Mouse (Mus musculus): Measurements from ENCODE around the gene Fxn. TPM values are rescaled to one million over a fixed set of nuclear protein-coding genes. Genes with fewer than 3 reads are reported as not detected.
A peak's percentile ranks its signal among the peaks of the same experiment; 100 is the strongest.

Fxn gene
- 39.3 and 44.3 TPM in 2 replicates for polyA plus RNA-seq (2015; fragmentation: Nextera tagmentation; extraction: Ambion mirVana)

DNA sequence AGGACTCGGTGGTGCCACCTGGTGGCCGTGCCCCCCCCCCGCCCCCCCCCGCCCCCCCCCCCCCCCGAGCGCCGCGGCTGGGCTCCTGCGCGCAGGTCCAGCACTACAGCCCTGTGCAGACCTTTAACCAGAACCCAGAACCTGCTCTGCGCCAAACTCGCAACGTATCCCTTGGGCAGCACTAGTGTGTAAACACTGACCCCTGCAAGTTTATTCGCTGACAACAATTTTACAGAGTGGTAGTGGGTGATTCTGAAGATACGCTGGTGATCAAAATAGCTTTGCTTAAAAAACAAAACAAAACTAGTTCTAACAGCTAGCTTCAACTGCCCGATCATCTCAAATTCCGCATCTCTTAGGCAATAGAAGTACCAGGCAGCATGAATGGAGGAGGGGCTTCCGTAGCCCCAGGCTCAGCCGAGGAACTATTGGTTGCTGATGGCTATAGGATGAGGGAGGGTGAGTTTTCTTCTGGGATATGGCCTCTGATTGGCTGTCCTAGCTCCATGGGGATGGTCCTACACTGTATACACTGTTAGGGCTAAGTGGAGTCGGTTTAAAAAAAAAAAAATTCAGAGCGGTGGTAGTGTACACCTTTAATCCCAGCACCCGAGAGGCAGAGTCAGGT lies at the start of gene Fxn:
Gene Fxn (minus strand): TSS at position 5 of the 628 bp plus-strand sequence.
- WGBS, result under 1% methylated on average over 13 of the region's 22 CpGs
- Histone ChIP-seq H3K36me3 (no peaks in the 10 kb centered on the region), H3K4me2 (peak within 1 kb of the TSS; percentile 82), H3K4me3 (replicated peaks) (peak within 1 kb of the TSS; percentile 65), H3K9ac (peak within 1 kb of the TSS; percentile 56), H3K27me3 (replicated peaks) (no peaks in the 10 kb centered on the region), H3K4me1 (peaks cover 8% of the 10 kb centered on the region; the same call in 1 of the 2 replicates), H3K9me3 (no peaks in the 10 kb centered on the region), H3K27ac (peak within 1 kb of the TSS; percentile 88)
- ATAC-seq (ENCODE audit: insufficient read depth, low FRiP score, low read depth), result peak; percentile 94

DNA sequence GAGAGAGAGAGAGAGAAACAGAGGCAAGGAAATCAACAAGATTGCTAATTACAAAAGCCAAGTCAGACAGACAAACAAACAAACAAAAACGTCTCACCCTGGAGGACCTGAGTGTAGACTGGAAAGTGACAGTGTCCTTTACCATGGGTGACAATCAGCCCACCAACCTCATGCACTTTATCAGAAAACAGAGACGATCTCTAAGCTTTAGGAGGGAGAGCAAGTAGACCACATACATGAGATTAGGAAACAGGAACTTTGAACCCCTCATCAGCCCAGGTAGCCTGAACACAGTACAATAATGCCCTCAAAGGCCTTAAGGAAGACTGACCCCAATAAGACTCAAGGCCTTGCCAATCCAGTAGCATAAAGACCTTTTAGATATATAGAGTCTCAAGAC lies 47.5 kb upstream of the Fxn start:
- no peak overlapping the region for H3K27ac ChIP-seq
- H3K4me1 ChIP-seq, result no peaks in the 10 kb centered on the region
- H3K4me3 ChIP-seq (replicated peaks), result no peak overlapping the region
- H3K9ac ChIP-seq, result no peak overlapping the region
- no peak overlapping the region for H3K4me2 ChIP-seq
- 54% methylated on average over 2 of the region's 2 CpGs for WGBS
- no peak for ATAC-seq (ENCODE audit: insufficient read depth, low FRiP score, low read depth)
- no peaks in the 10 kb centered on the region for H3K36me3 ChIP-seq
- H3K27me3 ChIP-seq (replicated peaks), result no peaks in the 10 kb centered on the region
- H3K9me3 ChIP-seq, result no peaks in the 10 kb centered on the region

DNA sequence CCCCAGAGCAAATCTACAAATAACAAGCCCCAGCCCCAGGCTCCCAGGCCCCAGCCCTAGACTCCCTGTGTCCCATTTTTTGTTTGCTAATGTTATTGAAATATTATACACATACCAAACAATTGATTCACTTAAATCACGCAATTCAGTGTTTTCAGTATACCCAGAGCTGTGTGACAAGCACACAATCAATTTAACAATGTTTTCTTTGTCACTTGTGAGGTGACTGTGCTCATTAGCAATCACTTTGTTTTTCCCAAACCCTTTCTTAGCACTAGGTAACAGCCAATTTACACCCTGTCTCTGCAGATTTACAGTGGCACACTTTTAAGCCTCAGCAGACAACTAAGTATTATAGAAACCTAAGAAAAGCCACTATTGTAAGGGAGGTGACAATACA lies 46.6 kb upstream of the Fxn start:
- WGBS, result 50% methylated on average over 1 of the region's 1 CpGs
- H3K9me3 ChIP-seq, result no peaks in the 10 kb centered on the region
- H3K36me3 ChIP-seq, result no peaks in the 10 kb centered on the region
- H3K27ac ChIP-seq, result no peak overlapping the region
- no peak overlapping the region for H3K4me2 ChIP-seq
- no peaks in the 10 kb centered on the region for H3K4me1 ChIP-seq
- no peaks in the 10 kb centered on the region for H3K27me3 ChIP-seq (replicated peaks)
- H3K9ac ChIP-seq, result no peak overlapping the region
- no peak for ATAC-seq (ENCODE audit: insufficient read depth, low FRiP score, low read depth)
- no peak overlapping the region for H3K4me3 ChIP-seq (replicated peaks)

DNA sequence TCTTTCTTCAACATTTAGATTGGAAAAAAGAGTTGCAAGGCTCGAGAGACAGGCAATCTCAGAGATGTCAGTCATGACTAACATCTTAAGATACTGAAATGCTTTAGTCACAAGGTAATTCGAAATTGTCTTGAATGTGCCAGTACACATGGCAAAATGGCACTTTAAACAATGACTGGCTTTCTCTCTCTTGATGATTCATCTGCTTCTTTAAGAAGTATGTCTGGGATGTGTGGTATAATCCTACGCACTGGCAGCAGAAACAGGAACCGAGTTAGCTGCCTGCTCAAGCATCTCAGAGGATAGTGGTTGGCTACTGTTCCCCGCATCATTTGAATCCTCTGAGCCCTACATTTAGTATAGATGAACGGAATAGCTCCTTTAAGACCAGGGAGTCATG lies 45.3 kb upstream of the Fxn start:
- Histone ChIP-seq H3K9ac (no peak overlapping the region), H3K36me3 (no peaks in the 10 kb centered on the region), H3K4me3 (replicated peaks) (no peak overlapping the region), H3K9me3 (no peaks in the 10 kb centered on the region), H3K27me3 (replicated peaks) (no peaks in the 10 kb centered on the region), H3K4me1 (no peaks in the 10 kb centered on the region), H3K27ac (no peak overlapping the region), H3K4me2 (no peak overlapping the region)
- no peak for ATAC-seq (ENCODE audit: insufficient read depth, low FRiP score, low read depth)
- WGBS, result 73% methylated on average over 6 of the region's 6 CpGs

DNA sequence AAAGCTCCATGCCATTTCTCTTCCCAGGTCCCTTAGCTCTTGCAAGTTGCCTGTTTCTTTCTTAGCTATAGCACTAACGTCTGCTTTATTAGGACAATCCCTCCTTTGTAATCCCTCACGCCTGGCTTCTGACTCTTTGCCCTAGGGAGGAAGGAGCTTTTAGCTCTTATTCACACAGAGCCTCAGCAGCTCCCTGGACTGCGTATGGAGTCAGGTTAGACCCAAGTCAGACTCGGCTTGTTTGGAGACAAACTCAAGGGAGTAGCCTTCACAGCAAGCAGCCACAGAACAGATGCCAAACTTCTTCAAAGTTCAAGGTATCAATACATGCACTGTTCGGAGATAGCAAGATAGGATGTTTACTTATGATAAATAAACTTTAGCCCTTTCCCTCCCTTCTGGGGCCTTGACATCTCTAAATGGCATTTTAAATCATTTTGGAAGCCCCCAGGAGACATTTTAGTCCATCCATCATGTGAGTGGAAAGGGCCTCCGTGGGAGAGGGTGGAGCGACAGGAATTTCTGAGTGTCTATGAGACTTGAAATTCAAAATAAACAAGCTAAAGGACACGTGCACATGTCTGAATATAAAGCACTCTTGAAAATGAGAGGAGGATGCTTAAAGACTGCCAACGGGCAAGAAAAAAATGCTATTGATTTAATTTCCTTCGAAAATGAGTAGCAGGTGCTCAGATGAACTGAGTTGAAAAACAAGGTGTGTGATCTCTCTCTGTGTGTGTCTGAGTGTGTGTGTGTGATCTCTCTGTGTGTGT lies 43.6 kb upstream of the Fxn start:
- no peaks in the 10 kb centered on the region for H3K4me1 ChIP-seq
- H3K9ac ChIP-seq, result no peak overlapping the region
- H3K4me2 ChIP-seq, result no peak overlapping the region
- no peaks in the 10 kb centered on the region for H3K36me3 ChIP-seq
- WGBS, result 19% methylated on average over 10 of the region's 10 CpGs
- no peak overlapping the region for H3K4me3 ChIP-seq (replicated peaks)
- H3K27me3 ChIP-seq (replicated peaks), result no peaks in the 10 kb centered on the region
- no peak for ATAC-seq (ENCODE audit: insufficient read depth, low FRiP score, low read depth)
- no peak overlapping the region for H3K27ac ChIP-seq
- no peaks in the 10 kb centered on the region for H3K9me3 ChIP-seq

DNA sequence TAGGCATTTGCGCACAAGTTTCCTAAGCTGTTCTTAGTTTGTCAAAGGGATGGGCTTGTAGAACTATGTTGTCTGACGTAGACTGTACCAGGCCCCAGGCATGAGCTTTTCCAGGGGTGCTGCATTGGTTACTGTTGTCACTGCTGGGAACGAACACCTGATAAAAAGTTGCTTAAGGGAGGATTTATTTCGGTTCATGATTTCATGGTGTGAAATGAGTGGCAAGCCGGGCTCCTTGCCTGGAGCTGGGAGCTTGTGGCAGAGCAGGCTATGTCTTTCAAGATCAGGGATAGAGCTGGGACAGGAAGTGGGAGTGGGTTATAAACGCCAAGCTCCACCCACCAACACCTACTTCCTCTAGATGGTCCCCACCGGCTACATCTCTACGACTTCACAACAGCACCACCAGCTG lies 41.5 kb upstream of the Fxn start:
- WGBS, result 88% methylated on average over 8 of the region's 8 CpGs
- no peaks in the 10 kb centered on the region for H3K9me3 ChIP-seq
- H3K9ac ChIP-seq, result no peak overlapping the region
- no peaks in the 10 kb centered on the region for H3K4me1 ChIP-seq
- H3K27me3 ChIP-seq (replicated peaks), result no peaks in the 10 kb centered on the region
- no peak for ATAC-seq (ENCODE audit: insufficient read depth, low FRiP score, low read depth)
- no peaks in the 10 kb centered on the region for H3K36me3 ChIP-seq
- no peak overlapping the region for H3K27ac ChIP-seq
- no peak overlapping the region for H3K4me2 ChIP-seq
- no peak overlapping the region for H3K4me3 ChIP-seq (replicated peaks)

DNA sequence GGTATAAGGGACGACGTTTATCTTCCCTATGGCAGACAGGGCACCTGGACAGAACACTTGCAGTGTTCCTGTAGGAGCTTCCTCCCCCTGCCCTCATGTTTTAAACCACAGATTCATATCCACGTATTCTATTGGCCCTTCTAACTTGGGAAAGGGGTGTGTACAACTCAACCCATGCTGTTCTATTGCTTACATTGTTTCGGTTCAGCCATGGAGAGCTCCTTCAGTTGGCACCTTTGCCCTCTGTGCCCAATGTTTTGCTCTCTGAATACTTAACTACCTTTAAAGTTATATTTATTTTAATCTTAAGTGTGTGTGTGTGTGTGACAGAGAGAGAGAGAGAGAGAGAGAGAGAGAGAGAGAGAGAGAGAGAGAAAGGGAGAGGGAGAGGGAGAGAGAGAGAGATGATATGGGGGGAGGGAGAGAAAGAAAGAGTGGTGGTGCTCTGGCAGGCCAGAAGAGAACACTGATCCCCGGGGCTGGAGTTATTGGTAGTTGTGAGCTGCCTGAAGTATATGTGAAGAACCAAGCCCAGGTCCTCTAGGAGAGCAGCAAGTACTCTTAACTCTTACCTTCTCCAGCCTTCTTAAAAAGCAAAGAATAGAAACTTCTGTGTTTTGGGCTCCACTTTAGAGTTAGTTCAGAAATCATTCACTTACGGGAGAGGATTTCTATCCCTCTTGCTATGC lies 41.0 kb upstream of the Fxn start:
- no peak for ATAC-seq (ENCODE audit: insufficient read depth, low FRiP score, low read depth)
- Histone ChIP-seq H3K36me3 (no peaks in the 10 kb centered on the region), H3K27me3 (replicated peaks) (no peaks in the 10 kb centered on the region), H3K9me3 (no peaks in the 10 kb centered on the region), H3K4me1 (no peaks in the 10 kb centered on the region), H3K27ac (no peak overlapping the region), H3K4me3 (replicated peaks) (no peak overlapping the region), H3K4me2 (no peak overlapping the region), H3K9ac (no peak overlapping the region)
- 85% methylated on average over 6 of the region's 6 CpGs for WGBS

DNA sequence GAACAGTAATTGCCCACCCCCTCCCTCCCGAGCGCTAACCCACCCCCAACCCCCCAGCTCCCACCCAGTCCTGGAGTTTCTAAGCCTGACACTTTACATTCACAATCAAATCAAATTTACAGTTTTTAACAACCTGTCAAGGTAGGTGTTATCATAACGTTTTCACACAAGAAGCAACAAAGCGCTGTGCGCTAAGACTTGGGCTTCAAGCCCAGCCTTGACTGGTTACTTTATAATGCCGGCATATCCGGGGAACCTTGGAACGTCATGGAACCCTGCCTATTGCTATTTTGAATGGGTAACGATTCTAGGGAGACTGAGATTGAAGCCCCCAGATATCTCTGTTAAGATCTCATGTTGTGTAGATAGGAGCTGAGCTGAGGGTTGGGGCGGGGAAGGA lies 37.8 kb upstream of the Fxn start:
- no peak overlapping the region for H3K4me2 ChIP-seq
- no peak overlapping the region for H3K27ac ChIP-seq
- WGBS, result 72% methylated on average over 10 of the region's 10 CpGs
- no peaks in the 10 kb centered on the region for H3K4me1 ChIP-seq
- H3K27me3 ChIP-seq (replicated peaks), result no peaks in the 10 kb centered on the region
- H3K4me3 ChIP-seq (replicated peaks), result no peak overlapping the region
- no peaks in the 10 kb centered on the region for H3K9me3 ChIP-seq
- ATAC-seq (ENCODE audit: insufficient read depth, low FRiP score, low read depth), result no peak
- H3K36me3 ChIP-seq, result no peaks in the 10 kb centered on the region
- no peak overlapping the region for H3K9ac ChIP-seq

DNA sequence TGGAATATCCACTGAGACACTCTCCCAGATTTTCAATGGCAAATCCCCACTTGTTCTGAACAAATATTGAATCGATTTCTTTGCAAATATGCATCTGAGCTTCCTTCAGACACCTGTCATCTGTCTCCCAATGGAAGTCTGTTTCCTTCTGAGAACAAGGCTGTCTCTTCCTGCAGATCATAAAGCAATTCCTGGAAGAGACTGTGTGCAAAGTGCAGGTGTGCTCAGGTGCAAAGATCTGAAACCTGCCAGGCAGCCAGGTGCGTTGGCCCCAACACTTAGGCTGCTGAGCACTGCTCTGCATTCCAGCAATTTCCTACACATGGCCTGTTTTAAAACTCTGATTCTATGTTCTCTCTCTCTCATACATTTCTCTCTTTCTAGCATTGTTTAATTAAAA lies 37.3 kb upstream of the Fxn start:
- H3K9me3 ChIP-seq, result no peaks in the 10 kb centered on the region
- 67% methylated on average over 2 of the region's 2 CpGs for WGBS
- ATAC-seq (ENCODE audit: insufficient read depth, low FRiP score, low read depth), result no peak
- no peaks in the 10 kb centered on the region for H3K4me1 ChIP-seq
- no peaks in the 10 kb centered on the region for H3K27me3 ChIP-seq (replicated peaks)
- no peak overlapping the region for H3K4me3 ChIP-seq (replicated peaks)
- no peaks in the 10 kb centered on the region for H3K36me3 ChIP-seq
- no peak overlapping the region for H3K9ac ChIP-seq
- H3K27ac ChIP-seq, result no peak overlapping the region
- no peak overlapping the region for H3K4me2 ChIP-seq

DNA sequence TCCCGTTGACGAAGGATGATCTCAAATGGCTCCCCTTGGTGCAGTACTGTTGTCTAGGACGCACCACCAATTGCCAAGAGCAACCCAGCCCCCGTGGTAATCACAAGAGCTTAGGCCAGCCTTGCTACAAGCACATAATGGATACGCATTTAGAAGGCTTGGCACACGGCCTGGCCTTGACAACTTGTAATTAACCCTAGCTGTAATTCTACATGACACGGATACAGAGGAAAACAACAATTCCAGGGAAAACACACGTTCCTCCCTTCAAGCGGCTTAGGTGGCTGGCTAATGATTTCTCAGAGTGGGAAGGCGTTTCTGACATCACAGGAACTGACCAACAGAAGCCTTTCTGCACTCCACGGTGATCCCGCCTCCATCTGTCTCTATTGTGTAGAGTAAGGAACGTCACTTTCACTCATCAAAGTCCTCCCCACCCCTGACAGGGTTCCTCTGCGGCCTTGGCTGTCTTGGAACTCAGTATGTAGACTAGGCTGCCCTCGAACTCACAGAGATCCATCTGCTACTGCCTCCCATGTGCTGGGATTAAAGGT lies 36.7 kb upstream of the Fxn start:
- H3K36me3 ChIP-seq, result no peaks in the 10 kb centered on the region
- no peaks in the 10 kb centered on the region for H3K27me3 ChIP-seq (replicated peaks)
- no peaks in the 10 kb centered on the region for H3K4me1 ChIP-seq
- H3K27ac ChIP-seq, result no peak overlapping the region
- ATAC-seq (ENCODE audit: insufficient read depth, low FRiP score, low read depth), result no peak
- no peak overlapping the region for H3K9ac ChIP-seq
- H3K4me3 ChIP-seq (replicated peaks), result no peak overlapping the region
- WGBS, result 48% methylated on average over 15 of the region's 15 CpGs
- H3K9me3 ChIP-seq, result no peaks in the 10 kb centered on the region
- no peak overlapping the region for H3K4me2 ChIP-seq

DNA sequence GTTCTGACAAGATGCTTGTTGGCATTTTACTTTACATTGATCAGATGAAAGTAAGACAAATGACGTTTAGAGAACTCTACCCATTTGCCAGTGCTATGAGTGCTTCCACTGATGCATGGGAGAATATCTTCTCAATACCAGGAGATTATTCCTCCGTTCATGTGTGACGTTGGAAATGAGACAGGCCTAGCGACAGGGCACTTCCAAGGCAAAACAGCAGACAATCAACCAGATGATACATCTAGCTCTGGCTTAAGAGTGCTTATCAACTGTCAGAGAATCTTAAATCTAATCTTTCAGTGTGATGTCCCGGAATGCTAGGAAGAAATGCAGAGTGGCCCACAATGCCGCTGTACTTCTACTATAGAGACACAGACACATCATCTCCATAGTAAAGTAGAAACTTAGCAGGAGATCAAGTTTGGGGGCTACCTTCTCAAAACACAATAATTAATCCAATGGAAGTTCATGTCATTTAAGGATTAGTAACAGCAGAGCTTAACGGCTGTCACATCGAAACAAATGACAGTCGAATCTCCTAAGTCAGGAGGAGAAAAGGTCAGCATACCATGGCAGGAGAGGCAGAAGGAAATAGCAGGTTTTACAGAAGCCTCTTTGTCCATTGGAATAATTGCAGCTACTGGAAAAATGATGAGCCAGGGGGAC lies 35.8 kb upstream of the Fxn start:
- no peaks in the 10 kb centered on the region for H3K27me3 ChIP-seq (replicated peaks)
- H3K36me3 ChIP-seq, result no peaks in the 10 kb centered on the region
- 66% methylated on average over 9 of the region's 9 CpGs for WGBS
- H3K27ac ChIP-seq, result no peak overlapping the region
- H3K4me1 ChIP-seq, result no peaks in the 10 kb centered on the region
- H3K4me3 ChIP-seq (replicated peaks), result no peak overlapping the region
- no peaks in the 10 kb centered on the region for H3K9me3 ChIP-seq
- no peak for ATAC-seq (ENCODE audit: insufficient read depth, low FRiP score, low read depth)
- H3K9ac ChIP-seq, result no peak overlapping the region
- no peak overlapping the region for H3K4me2 ChIP-seq
